Mouse (Mus musculus) heart, adult 2 months (tissue): ENCODE results near the gene Smpd1.

Experiments
- CTCF ChIP-seq: fragments of 200-600 bp; IDR thresholded peaks from 2 replicates; pipeline ENCODE4 v1.8.1; 2022; ENCODE audit warnings: antibody characterized with exemption, mild to moderate bottlenecking, moderate library complexity
- EP300 ChIP-seq: fragments of 200-500 bp; IDR thresholded peaks from 2 replicates; pipeline ENCODE4 v1.6.1; 2011; ENCODE audit warnings: low read depth, low read length, control low read depth; ENCODE audit not compliant: insufficient read depth
- POLR2A ChIP-seq: fragments of 200-500 bp; IDR thresholded peaks from 2 replicates; pipeline ENCODE4 v1.6.1; 2011; ENCODE audit warnings: mild to moderate bottlenecking, low read depth, low read length, control low read depth; ENCODE audit not compliant: insufficient read depth

- TF ChIP-seq CTCF (no peak), POLR2A (no peak), EP300 (no peak)
These were observed 37.3 kb upstream of the Smpd1 start for GRCm38 (mm10) chr7:105516669-105517360.
